Mouse (Mus musculus) E14TG2a.4 (cell line): Measurements from ENCODE around the gene Cldn6.

ENCODE experiments used
- H3K27me3 ChIP-seq: 2 replicates; pipeline ENCODE4 v1.6.1; 2014; ENCODE audit warnings: low read length, control low read depth; ENCODE audit not compliant: insufficient read depth
- H3K36me3 ChIP-seq: 2 replicates; pipeline ENCODE4 v1.6.1; 2014; ENCODE audit warnings: low read length, control low read depth; ENCODE audit not compliant: insufficient read depth
- H3K4me1 ChIP-seq: replicated peaks from 2 replicates; pipeline ENCODE4 v1.6.1; 2014; ENCODE audit warnings: low read depth, low read length, control low read depth
- H3K4me3 ChIP-seq: replicated peaks from 2 replicates; pipeline ENCODE4 v1.5.1; 2014; ENCODE audit warnings: mild to moderate bottlenecking, low read length
- H3K9me3 ChIP-seq: 2 replicates; pipeline ENCODE4 v1.6.1; 2014; ENCODE audit warnings: low read length, control low read depth
- CTCF ChIP-seq: conservative IDR thresholded peaks from 2 replicates; pipeline ENCODE4 v1.5.1; 2014; ENCODE audit warnings: low read length
- NANOG ChIP-seq: IDR thresholded peaks from 2 replicates; pipeline ENCODE4 v1.6.1; 2014; ENCODE audit warnings: borderline replicate concordance, low read length, mixed read lengths
- POU5F1 ChIP-seq: IDR thresholded peaks from 2 replicates; pipeline ENCODE4 v1.6.1; 2014; ENCODE audit warnings: low read length, borderline replicate concordance

The Cldn6 gene

DNA sequence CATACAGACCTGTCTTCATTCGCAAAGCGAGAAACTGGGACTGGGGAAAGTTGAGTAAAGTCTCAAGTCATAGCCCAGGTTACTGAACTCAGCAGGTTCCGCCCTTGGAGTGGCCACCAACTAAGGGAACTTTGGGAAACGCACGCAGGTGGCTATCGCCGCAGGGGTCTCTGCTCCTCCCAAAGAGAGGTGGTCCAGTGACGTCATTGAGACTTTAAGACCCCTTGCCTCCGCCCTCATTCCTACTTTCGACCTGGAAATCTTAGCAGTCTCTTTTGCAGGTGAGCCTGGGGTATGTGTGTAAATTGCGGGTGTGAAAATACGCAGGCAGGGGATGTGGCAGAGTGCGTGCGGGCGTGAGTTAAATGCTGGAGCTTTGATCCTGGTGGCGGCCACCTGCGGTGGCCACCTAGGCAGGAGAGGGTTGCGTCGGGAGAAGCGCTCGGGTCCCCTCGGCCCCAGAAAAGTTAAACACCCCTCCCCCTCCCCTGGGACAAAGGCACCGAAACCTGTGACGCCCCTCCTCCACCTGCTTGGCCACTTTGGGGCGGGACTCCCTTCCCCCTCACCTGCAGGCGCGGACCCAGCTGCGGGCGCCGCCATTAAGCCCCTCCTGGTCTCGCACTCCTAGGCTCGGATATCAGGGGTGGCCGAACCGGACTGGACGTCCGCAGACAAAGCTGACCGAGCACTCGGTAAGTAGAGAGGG, at the start of gene Cldn6:
Gene Cldn6 (plus strand): TSS at position 123 of the 709 bp plus-strand sequence.
- peaks cover 70% of the 10 kb centered on the region for H3K27me3 ChIP-seq
- TF ChIP-seq CTCF: no peak
- no peak for TF ChIP-seq POU5F1
- TF ChIP-seq NANOG: no peak
- H3K9me3 ChIP-seq: no peaks in the 10 kb centered on the region
- peak within 1 kb of the TSS; percentile 76 for H3K4me3 ChIP-seq
- peaks cover 94% of the 10 kb centered on the region for H3K4me1 ChIP-seq
- peaks cover 24% of the 10 kb centered on the region for H3K36me3 ChIP-seq

DNA sequence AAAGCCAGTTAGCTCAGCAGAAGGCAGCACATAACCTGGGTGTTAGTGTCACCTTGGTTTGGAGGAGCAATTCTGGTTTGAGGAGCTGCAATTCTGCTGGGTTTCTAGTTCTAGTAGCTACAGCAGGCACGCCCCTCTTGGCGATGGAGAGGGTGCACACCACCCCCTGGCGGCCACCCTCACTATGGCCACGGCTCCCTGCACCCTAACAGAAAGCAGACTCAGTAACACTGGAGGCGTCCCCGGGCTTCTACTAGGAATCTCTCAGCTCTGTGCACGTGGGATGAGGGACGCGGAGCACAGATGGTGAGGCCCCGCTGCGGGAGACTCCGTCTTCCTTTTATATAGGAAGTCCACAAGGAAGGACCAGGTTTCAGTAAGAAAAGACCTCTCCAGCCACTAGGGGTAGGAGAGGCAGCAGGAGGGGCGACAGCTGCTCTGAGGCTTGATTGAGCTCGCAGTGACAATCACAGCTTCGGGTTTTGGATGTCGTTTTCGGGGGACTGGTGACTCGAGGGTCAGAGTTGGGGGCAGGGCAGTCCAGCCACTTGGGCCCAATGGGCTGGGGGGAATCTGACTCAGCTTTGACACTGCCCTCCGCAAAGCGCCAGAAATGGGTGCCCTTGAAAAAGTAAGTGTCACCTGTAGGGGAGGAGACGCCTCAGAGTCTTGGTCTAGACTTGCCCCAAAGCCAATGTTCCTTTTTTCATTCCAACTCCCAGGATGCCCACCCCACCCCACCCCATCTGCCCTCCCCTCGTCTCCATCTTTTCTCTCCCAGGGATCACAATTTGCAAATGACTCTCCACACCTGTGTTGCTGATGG, 48.6 kb upstream of the Cldn6 start:
- H3K4me3 ChIP-seq: peak overlapping the region; percentile 57
- peak; percentile 77 for TF ChIP-seq CTCF
- TF ChIP-seq POU5F1: no peak
- no peak for TF ChIP-seq NANOG
- H3K36me3 ChIP-seq: no peaks in the 10 kb centered on the region
- peaks cover 33% of the 10 kb centered on the region for H3K27me3 ChIP-seq
- peaks cover 79% of the 10 kb centered on the region for H3K4me1 ChIP-seq
- no peaks in the 10 kb centered on the region for H3K9me3 ChIP-seq

DNA sequence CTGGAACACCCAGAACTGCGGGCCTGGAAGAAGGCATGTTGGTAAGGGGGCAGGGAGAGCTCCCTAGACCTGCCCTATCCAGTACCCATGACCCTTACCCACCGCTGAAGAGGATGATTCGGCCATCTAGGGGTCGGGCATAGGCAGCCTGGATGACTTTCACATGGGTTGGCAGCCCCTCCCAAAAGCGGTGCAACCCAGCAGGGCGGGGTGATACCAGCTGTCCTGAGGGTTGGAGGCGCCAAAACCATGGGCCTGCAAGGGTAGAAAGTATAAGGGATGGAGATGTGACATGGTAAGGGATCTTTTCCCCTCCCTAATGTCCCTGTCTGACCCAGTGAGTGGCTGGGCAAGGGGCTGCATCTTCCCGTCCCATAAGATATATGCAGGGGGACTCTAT, 47.8 kb upstream of the Cldn6 start:
- TF ChIP-seq CTCF (no peak), NANOG (no peak), POU5F1 (no peak)
- H3K9me3 ChIP-seq: no peaks in the 10 kb centered on the region
- peak overlapping the region; percentile 57 for H3K4me3 ChIP-seq
- peaks cover 79% of the 10 kb centered on the region for H3K4me1 ChIP-seq
- H3K36me3 ChIP-seq: no peaks in the 10 kb centered on the region
- H3K27me3 ChIP-seq: peaks cover 41% of the 10 kb centered on the region

DNA sequence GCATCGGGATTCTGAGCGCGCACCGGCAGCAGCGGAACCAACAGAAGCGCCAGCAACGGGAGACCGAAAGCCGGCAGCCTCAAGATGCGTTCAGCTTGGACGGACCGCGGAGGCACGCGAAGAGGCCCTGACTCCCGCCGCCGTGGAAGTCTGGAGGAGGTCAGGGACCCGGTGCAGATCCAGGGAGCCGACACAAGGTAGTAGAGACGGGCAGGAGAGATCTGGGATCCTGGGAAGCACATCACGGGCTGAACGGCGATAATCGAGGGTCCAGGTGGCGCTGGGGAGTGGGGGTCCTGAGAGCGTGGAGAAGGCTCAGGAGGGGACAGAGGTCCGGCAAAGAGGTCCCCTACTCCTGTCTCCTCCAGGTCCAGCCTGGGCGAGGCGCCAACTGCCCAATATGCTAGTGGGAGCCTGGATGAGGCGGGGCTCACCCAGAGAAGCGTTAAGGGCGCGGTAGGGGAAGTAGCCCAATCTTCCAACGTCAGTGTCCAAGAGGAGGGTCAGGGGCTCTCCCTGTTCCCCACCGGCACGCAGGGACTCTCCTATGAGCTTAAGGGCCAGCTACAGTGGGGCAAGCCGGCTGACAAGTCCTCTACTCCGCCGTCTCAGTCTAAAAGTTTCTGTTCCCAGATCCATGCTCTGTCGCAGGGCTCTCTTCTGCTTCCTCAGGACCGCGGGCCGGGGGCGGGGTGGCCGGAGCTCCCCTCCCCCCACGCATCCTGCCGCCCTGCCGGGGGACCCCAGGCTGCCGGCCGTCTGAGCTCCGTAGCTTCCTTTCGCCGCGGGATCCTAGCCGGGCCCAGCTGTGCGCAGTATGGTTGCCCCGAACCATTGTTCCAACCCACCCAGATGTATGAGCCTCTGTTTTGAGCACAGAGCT, 34.2 kb upstream of the Cldn6 start, which contains the start of gene Mmp25:
Gene Mmp25 (minus strand): TSS at position 665 of the 883 bp plus-strand sequence.
- Histone ChIP-seq H3K27me3 (peaks cover 30% of the 10 kb centered on the region), H3K4me3 (peak within 1 kb of the TSS; percentile 80), H3K36me3 (no peaks in the 10 kb centered on the region), H3K9me3 (peaks cover 6% of the 10 kb centered on the region), H3K4me1 (peaks cover 38% of the 10 kb centered on the region)
- TF ChIP-seq POU5F1: no peak
- TF ChIP-seq CTCF: no peak
- TF ChIP-seq NANOG: no peak

DNA sequence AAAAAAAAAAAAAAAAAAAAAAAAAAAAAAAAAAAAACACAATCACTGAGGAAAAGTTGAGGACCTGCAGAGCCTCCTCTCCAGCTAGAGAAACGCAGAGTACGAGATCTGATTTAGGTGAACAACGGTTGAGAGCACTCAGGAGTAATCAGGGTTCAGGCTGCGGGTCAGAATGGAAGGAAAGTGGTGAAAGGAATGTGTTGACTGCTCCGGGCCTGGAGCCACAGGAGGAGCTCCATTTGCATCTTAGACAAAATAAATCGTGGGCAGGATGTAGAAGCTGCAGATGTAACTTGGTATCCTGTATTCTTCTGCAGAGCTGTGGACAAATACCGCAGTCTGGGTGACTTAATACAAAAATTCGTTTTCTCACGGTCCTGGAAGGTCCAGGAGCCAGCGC, 33.2 kb upstream of the Cldn6 start:
- Histone ChIP-seq H3K9me3 (peaks cover 6% of the 10 kb centered on the region), H3K4me1 (peaks cover 38% of the 10 kb centered on the region), H3K27me3 (peaks cover 29% of the 10 kb centered on the region), H3K4me3 (no peak overlapping the region), H3K36me3 (no peaks in the 10 kb centered on the region)
- TF ChIP-seq POU5F1: no peak
- TF ChIP-seq CTCF: no peak
- TF ChIP-seq NANOG: no peak

DNA sequence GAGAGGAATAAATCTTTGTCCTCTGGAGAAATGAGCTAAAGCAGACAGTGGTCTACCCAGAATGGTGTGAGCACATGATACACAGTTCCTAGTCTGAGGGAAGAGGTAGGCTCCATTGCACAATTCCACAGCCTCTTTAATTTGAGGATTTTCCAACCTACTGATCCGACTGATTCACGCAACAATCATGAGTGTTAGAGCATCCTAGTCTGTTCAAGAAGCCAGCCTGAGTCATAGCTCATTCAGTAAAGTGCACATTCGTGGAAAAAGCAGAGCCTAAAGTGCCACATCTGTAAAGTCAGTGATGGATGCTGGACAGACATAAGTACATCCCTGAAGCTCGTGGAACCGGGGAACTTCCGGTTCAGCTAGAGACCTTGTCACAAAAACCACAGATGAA, 27.7 kb upstream of the Cldn6 start:
- no peak overlapping the region for H3K4me3 ChIP-seq
- peaks cover 6% of the 10 kb centered on the region; the same call in 1 of the 2 replicates for H3K27me3 ChIP-seq
- no peaks in the 10 kb centered on the region for H3K36me3 ChIP-seq
- peaks cover 11% of the 10 kb centered on the region for H3K4me1 ChIP-seq
- no peak for TF ChIP-seq CTCF
- TF ChIP-seq POU5F1: no peak
- TF ChIP-seq NANOG: no peak
- no peaks in the 10 kb centered on the region for H3K9me3 ChIP-seq

DNA sequence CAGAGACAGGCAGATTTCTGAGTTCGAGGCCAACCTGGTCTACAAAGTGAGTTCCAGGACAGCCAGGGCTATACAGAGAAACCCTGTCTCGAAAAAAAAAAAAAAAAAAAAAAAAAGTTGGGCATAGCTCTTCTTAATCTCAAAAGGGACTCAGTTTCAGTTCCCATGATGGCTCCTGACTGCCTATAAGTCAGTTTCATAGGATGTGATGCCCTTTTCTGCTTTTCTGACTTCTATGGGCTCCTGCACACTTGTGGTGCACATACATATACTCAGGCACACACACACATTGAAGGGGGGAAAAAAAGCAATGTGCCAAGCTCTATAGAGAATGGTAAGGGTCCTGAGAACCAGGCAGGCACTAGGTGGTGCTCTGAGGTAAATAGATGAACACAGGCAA, 25.7 kb upstream of the Cldn6 start:
- Histone ChIP-seq H3K9me3 (no peaks in the 10 kb centered on the region), H3K4me1 (no peaks in the 10 kb centered on the region), H3K36me3 (no peaks in the 10 kb centered on the region), H3K27me3 (peaks cover 13% of the 10 kb centered on the region), H3K4me3 (no peak overlapping the region)
- no peak for TF ChIP-seq POU5F1
- no peak for TF ChIP-seq NANOG
- no peak for TF ChIP-seq CTCF
